Mouse (Mus musculus): Measurements from ENCODE around the gene Nol4l. TPM values are rescaled to one million over a fixed set of nuclear protein-coding genes. Genes with fewer than 3 reads are reported as not detected.

The Nol4l gene
- total and polyA plus RNA-seq, 3 experiments: 4.4 to 7.1 TPM; not detected in 1

GRCm38 (mm10) chr2:153454841-153455506, 74.8 kb downstream of the Nol4l start:
- Histone ChIP-seq H3K27ac (ENCODE audit: control insufficient read depth, low read depth, low read length) (no peak overlapping the region), H3K4me1 (ENCODE audit: control insufficient read depth in 1 of 2, insufficient read depth in 2 of 2, low read length in 2 of 2) (peaks cover 2 to 9% of the 10 kb centered on the region in 2 experiments), H3K9me3 (replicated peaks; ENCODE audit: insufficient read depth, low read length) (no peaks in the 10 kb centered on the region), H3K27me3 (ENCODE audit: control insufficient read depth in 1 of 2, insufficient read depth in 2 of 2, low read length in 2 of 2) (no peaks in the 10 kb centered on the region), H3K9ac (ENCODE audit: control insufficient read depth, low read depth, low read length, poor library complexity, severe bottlenecking) (no peak overlapping the region), H3K36me3 (ENCODE audit: control insufficient read depth in 1 of 2, insufficient read depth in 2 of 2, low read length in 2 of 2) (no peaks in the 10 kb centered on the region), H3K4me3 (ENCODE audit: control insufficient read depth in 1 of 2, insufficient read depth in 1 of 2, low read depth in 2 of 2, low read length in 2 of 2) (no peak overlapping the region), H3K79me2 (ENCODE audit: control insufficient read depth, insufficient read depth, low read length, poor library complexity) (no peaks in the 10 kb centered on the region)
- DNase-seq (ENCODE audit: low read depth, low spot score): no peak
- TF ChIP-seq RCOR1 (IDR thresholded peaks at IDR 0.05; ENCODE audit: low read depth, low read length) (no peak), E2F4 (IDR thresholded peaks at IDR 0.05; ENCODE audit: borderline replicate concordance, low read depth, low read length) (no peak), TBP (IDR thresholded peaks at IDR 0.05; ENCODE audit: low read depth, low read length) (no peak), JUND (IDR thresholded peaks at IDR 0.05; ENCODE audit: low read depth, low read length) (no peak), ZKSCAN1 (IDR thresholded peaks at IDR 0.05; ENCODE audit: low read depth, low read length) (no peak), ELF1 (IDR thresholded peaks at IDR 0.05; ENCODE audit: low read depth, low read length) (no peak)

GRCm38 (mm10) chr2:153453961-153454759, 75.6 kb downstream of the Nol4l start:
- H3K27ac ChIP-seq (ENCODE audit: control insufficient read depth, low read depth, low read length): no peak overlapping the region

GRCm38 (mm10) chr2:153448519-153448918, 81.3 kb downstream of the Nol4l start:
- Histone ChIP-seq H3K9ac (ENCODE audit: control insufficient read depth, low read depth, low read length, poor library complexity, severe bottlenecking) (no peak overlapping the region), H3K36me3 (ENCODE audit: control insufficient read depth in 1 of 2, insufficient read depth in 2 of 2, low read length in 2 of 2) (no peaks in the 10 kb centered on the region), H3K9me3 (replicated peaks; ENCODE audit: insufficient read depth, low read length) (no peaks in the 10 kb centered on the region), H3K27me3 (ENCODE audit: control insufficient read depth in 1 of 2, insufficient read depth in 2 of 2, low read length in 2 of 2) (no peaks in the 10 kb centered on the region), H3K4me1 (ENCODE audit: control insufficient read depth in 1 of 2, insufficient read depth in 2 of 2, low read length in 2 of 2) (no peaks in the 10 kb centered on the region; a peak in 1 of 4 replicates), H3K4me3 (ENCODE audit: control insufficient read depth in 1 of 2, insufficient read depth in 1 of 2, low read depth in 2 of 2, low read length in 2 of 2) (no peak overlapping the region), H3K27ac (ENCODE audit: control insufficient read depth, low read depth, low read length) (no peak overlapping the region), H3K79me2 (ENCODE audit: control insufficient read depth, insufficient read depth, low read length, poor library complexity) (no peaks in the 10 kb centered on the region)
- TF ChIP-seq KAT2A (conservative IDR thresholded peaks at IDR 0.05; ENCODE audit: low read depth, low read length): no peak
- TF ChIP-seq MAFK (IDR thresholded peaks at IDR 0.05; ENCODE audit: borderline replicate concordance, low read depth, low read length): no peak
- no peak for TF ChIP-seq USF1 (IDR thresholded peaks at IDR 0.05; ENCODE audit: low read depth, low read length)
- TF ChIP-seq TBP (IDR thresholded peaks at IDR 0.05; ENCODE audit: low read depth, low read length): no peak
- no peak for TF ChIP-seq POLR2AphosphoS5 (IDR thresholded peaks at IDR 0.05; ENCODE audit: borderline replicate concordance, low read depth, low read length)
- TF ChIP-seq MYC (IDR thresholded peaks at IDR 0.05; ENCODE audit: low read depth, low read length): no peak
- no peak for TF ChIP-seq TAL1 (IDR thresholded peaks at IDR 0.05; ENCODE audit: low read length)
- no peak for TF ChIP-seq ZKSCAN1 (IDR thresholded peaks at IDR 0.05; ENCODE audit: low read depth, low read length)
- no peak for DNase-seq (ENCODE audit: low read depth, low spot score)

More at GRCm38 (mm10) chr2:153453961-153454759, 75.6 kb downstream of the Nol4l start:
- Histone ChIP-seq H3K4me3 (ENCODE audit: control insufficient read depth in 1 of 2, insufficient read depth in 1 of 2, low read depth in 2 of 2, low read length in 2 of 2) (no peak overlapping the region), H3K9me3 (replicated peaks; ENCODE audit: insufficient read depth, low read length) (no peaks in the 10 kb centered on the region), H3K9ac (ENCODE audit: control insufficient read depth, low read depth, low read length, poor library complexity, severe bottlenecking) (no peak overlapping the region), H3K4me1 (ENCODE audit: control insufficient read depth in 1 of 2, insufficient read depth in 2 of 2, low read length in 2 of 2) (peaks cover 2 to 9% of the 10 kb centered on the region in 2 experiments), H3K36me3 (ENCODE audit: control insufficient read depth in 1 of 2, insufficient read depth in 2 of 2, low read length in 2 of 2) (no peaks in the 10 kb centered on the region), H3K79me2 (ENCODE audit: control insufficient read depth, insufficient read depth, low read length, poor library complexity) (no peaks in the 10 kb centered on the region), H3K27me3 (ENCODE audit: control insufficient read depth in 1 of 2, insufficient read depth in 2 of 2, low read length in 2 of 2) (no peaks in the 10 kb centered on the region)
- peak; percentile 55 for DNase-seq (ENCODE audit: low read depth, low spot score)
- TF ChIP-seq ZNF384 (IDR thresholded peaks at IDR 0.05; ENCODE audit: low read depth, low read length): peak; percentile 58; the same call in 1 of the 2 replicates
- TF ChIP-seq EP300 (IDR thresholded peaks at IDR 0.05; ENCODE audit: low read depth in 1 of 2, low read length in 2 of 2): peak in 1 of 2 experiments; percentile 36; a peak in 1 of 4 replicates
- TF ChIP-seq MYB (IDR thresholded peaks at IDR 0.05; ENCODE audit: low read depth, low read length): no peak
- 0 out of 2 replicates have a peak, but pooled peaks have one; percentile 12 for TF ChIP-seq TCF12 (IDR thresholded peaks at IDR 0.05; ENCODE audit: low read depth, low read length)
- no peak for TF ChIP-seq MAFK (IDR thresholded peaks at IDR 0.05; ENCODE audit: borderline replicate concordance, low read depth, low read length)
- TF ChIP-seq ELF1 (IDR thresholded peaks at IDR 0.05; ENCODE audit: low read depth, low read length): no peak

All from MEL (cell line).